14 mouse cellular contexts compared by ENCODE assay signal in genomic region chr12:71624676-71625075, GRCm38 (mm10).
"Had no signal": no experiment of that assay in that cellular context is flagged by ENCODE, and none has a peak within 500 bp of the region (broad histone marks: within the 10 kb centered on the region; RNA-seq: fewer than 3 reads in every experiment).

No protein-coding gene starts in this region.

- ATAC-seq: midbrain, embryonic 13.5 days; midbrain, embryonic 15.5 days had no signal

- H3K27ac ChIP-seq: liver, embryonic 14.5 days; midbrain, embryonic 13.5 days; midbrain, embryonic 15.5 days; neural tube, embryonic 12.5 days; stomach, postnatal 0 days had no signal

- H3K9ac ChIP-seq: liver, embryonic 14.5 days; midbrain, embryonic 13.5 days; midbrain, embryonic 15.5 days; neural tube, embryonic 12.5 days; stomach, embryonic 15.5 days had no signal

- H3K4me3 ChIP-seq: midbrain, embryonic 13.5 days; midbrain, embryonic 15.5 days; neural tube, embryonic 12.5 days; stomach, embryonic 15.5 days had no signal

- H3K36me3 ChIP-seq: midbrain, embryonic 13.5 days; midbrain, embryonic 15.5 days; neural tube, embryonic 12.5 days; stomach, embryonic 15.5 days had no signal

- H3K9me3 ChIP-seq: midbrain, embryonic 13.5 days; midbrain, embryonic 15.5 days; neural tube, embryonic 12.5 days; stomach, embryonic 15.5 days had no signal

- H3K4me2 ChIP-seq: midbrain, embryonic 11.5 days; midbrain, embryonic 13.5 days; midbrain, embryonic 15.5 days; neural tube, embryonic 12.5 days; stomach, embryonic 15.5 days had no signal

- H3K27me3 ChIP-seq: midbrain, embryonic 13.5 days; midbrain, embryonic 15.5 days; neural tube, embryonic 12.5 days; stomach, embryonic 15.5 days had no signal

- DNase-seq: lung, adult 2 months; lung, postnatal 10 days; lung, postnatal 4 days; right cerebral cortex, postnatal 14 days; thymus, adult 2 months; thymus, postnatal 25 days; thymus, postnatal 4 days had no signal
